Mouse (Mus musculus) ES-E14 (cell line): ENCODE data around the gene Junb. TPM values are rescaled to one million over a fixed set of nuclear protein-coding genes. Genes with fewer than 3 reads are reported as not detected.

Experiments
- DNase-seq: peaks from one replicate; pipeline ENCODE4 v3.0.0-alpha.2; 2013; ENCODE audit warnings: low read depth, low spot score
- H3K27ac ChIP-seq: 2 replicates; pipeline ENCODE4 v1.5.1; 2012; ENCODE audit warnings: low read depth, mild to moderate bottlenecking, low read length, moderate library complexity, mixed read lengths; ENCODE audit not compliant: poor library complexity, insufficient read depth, severe bottlenecking
- H3K36me3 ChIP-seq: 2 replicates; pipeline ENCODE4 v1.6.1; 2012; ENCODE audit warnings: mild to moderate bottlenecking, low read length, moderate library complexity, mixed read lengths; ENCODE audit not compliant: control insufficient read depth, poor library complexity, insufficient read depth, severe bottlenecking
- H3K4me1 ChIP-seq, 2 experiments: fragments of 150-350 bp in 1 of 2; sonication (generic) in 1 of 2; 2 replicates each; pipeline ENCODE4 v1.6.1; 2012; ENCODE audit warnings: low read length in 2 of 2, mild to moderate bottlenecking in 1 of 2, mixed read lengths in 1 of 2; ENCODE audit not compliant: control insufficient read depth in 2 of 2, insufficient read depth in 2 of 2, poor library complexity in 1 of 2
- H3K4me3 ChIP-seq, 2 experiments: fragments of 150-350 bp in 1 of 2; sonication (generic) in 1 of 2; 2 replicates each; pipeline ENCODE4 v1.5.1; 2012; ENCODE audit warnings: low read length in 2 of 2, low read depth in 1 of 2, mild to moderate bottlenecking in 1 of 2, mixed read lengths in 1 of 2; ENCODE audit not compliant: insufficient read depth in 1 of 2, poor library complexity in 1 of 2, severe bottlenecking in 1 of 2
- H3K9ac ChIP-seq: 2 replicates; pipeline ENCODE4 v1.6.1; 2012; ENCODE audit warnings: low read depth, mild to moderate bottlenecking, low read length, mixed read lengths; ENCODE audit not compliant: poor library complexity, insufficient read depth, severe bottlenecking
- H3K9me3 ChIP-seq: fragments of 150-350 bp; sonication (generic); 2 replicates; pipeline ENCODE4 v1.6.1; 2012; ENCODE audit warnings: low read depth, mild to moderate bottlenecking, low read length; ENCODE audit not compliant: control insufficient read depth, insufficient read depth
- CHD2 ChIP-seq: IDR thresholded peaks from 2 replicates; pipeline ENCODE4 v1.6.1; 2014; ENCODE audit warnings: mild to moderate bottlenecking, low read depth, low read length, inconsistent platforms
- HCFC1 ChIP-seq: IDR thresholded peaks from 2 replicates; pipeline ENCODE4 v1.6.1; 2012; ENCODE audit warnings: low read length, inconsistent platforms, borderline replicate concordance; ENCODE audit not compliant: insufficient read depth
- MAFK ChIP-seq: IDR thresholded peaks from 2 replicates; pipeline ENCODE4 v1.6.1; 2014; ENCODE audit warnings: mild to moderate bottlenecking, low read depth, low read length, inconsistent platforms; ENCODE audit not compliant: insufficient read depth
- ZC3H11A ChIP-seq: IDR thresholded peaks from 2 replicates; pipeline ENCODE4 v1.6.1; 2012; ENCODE audit warnings: low read depth, mild to moderate bottlenecking, inconsistent platforms, low read length, borderline replicate concordance
- ZNF384 ChIP-seq: IDR thresholded peaks from 2 replicates; pipeline ENCODE4 v1.6.1; 2012; ENCODE audit warnings: low read depth, low read length, inconsistent platforms
- in situ Hi-C, 2 experiments: fragments of 600-800 bp; cut with MboI; formaldehyde crosslinking; loops; one replicate each; pipeline ENCODE4 v1.15.1; 2025; ENCODE audit warnings: low sequenced_read_pairs in 2 of 2, inconsistent platforms in 1 of 2; ENCODE audit not compliant: unreplicated experiment in 2 of 2
- total RNA-seq: library from RNA; depleted of rRNA; stranded (reverse); fragments of 300-350 nt; gene quantifications from 2 replicates; pipeline ENCODE4 v1.2.3, GENCODE M21; 2012

Gene Junb
- total RNA-seq, 1 experiment: 57.6 TPM

- TF ChIP-seq MAFK (no peak), HCFC1 (peak; percentile 55; the same call in 1 of the 2 replicates), ZNF384 (no peak), CHD2 (no peak), ZC3H11A (peak; percentile 11; the same call in 1 of the 2 replicates)
- Histone ChIP-seq H3K36me3 (peaks cover 26% of the 10 kb centered on the region), H3K27ac (no peak overlapping the region), H3K9ac (no peak overlapping the region), H3K4me3 (no peak overlapping the region), H3K4me1 (peaks cover 2 to 6% of the 10 kb centered on the region in 2 experiments; a peak in 2 of 4 replicates), H3K9me3 (no peaks in the 10 kb centered on the region)
- peak; percentile 92 for DNase-seq
- in situ Hi-C loops: loop anchor here in 1 of 2 experiments (25.0 kb wide), 1 partner anchor 456 kb away; no protein-coding TSS in a partner anchor
These were observed 21.8 kb downstream of the Junb start for GRCm38 (mm10) chr8:84956768-84957167.

DNA sequence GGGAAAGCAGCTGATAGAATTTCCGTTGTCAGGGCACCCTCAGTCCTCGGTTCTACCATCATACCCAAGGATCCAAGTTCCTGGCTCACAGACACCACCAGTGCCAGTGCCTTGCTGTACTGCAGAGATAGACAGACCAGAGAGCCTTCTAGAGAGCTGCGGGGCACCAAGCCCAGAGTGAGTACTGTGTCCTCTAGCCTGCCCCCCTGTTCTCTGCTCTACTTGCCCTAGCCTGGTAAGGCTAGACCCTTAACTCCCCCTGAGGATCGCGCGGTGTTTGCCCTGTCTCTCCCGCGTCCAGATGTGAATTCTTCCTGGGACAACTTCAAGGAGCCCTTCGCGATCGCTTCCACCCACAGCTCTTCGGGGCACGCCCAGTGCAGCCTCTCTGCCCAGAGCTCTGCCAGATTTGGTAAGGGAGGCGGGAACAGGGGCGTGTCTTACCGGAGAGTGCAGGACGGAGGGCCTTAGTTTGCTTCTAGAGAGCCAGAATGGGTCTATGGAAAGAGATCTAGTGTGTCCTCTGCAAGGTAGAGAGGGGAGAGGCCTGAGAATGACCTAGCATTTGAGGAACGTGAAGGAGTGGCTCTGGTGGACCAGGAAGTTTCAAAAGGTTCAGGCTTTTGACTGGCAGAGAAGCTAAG lies 25.8 kb downstream of the Junb start:
- in situ Hi-C loops: loop anchor here in 1 of 2 experiments (25.0 kb wide), 1 partner anchor 460 kb away; no protein-coding TSS in a partner anchor
- Histone ChIP-seq H3K9ac (peak overlapping the region; percentile 38; the same call in 1 of the 2 replicates), H3K4me1 (peaks cover 2 to 6% of the 10 kb centered on the region in 2 experiments; a peak in 2 of 4 replicates), H3K27ac (no peak overlapping the region), H3K4me3 (peak overlapping the region; percentile 57 to 60), H3K36me3 (peaks cover 5% of the 10 kb centered on the region), H3K9me3 (no peaks in the 10 kb centered on the region)
- TF ChIP-seq HCFC1 (no peak), MAFK (no peak), ZC3H11A (no peak), CHD2 (no peak), ZNF384 (no peak)
- no peak for DNase-seq

- Histone ChIP-seq H3K4me1 (peaks cover 4 to 7% of the 10 kb centered on the region in 2 experiments; a peak in 2 of 4 replicates), H3K36me3 (no peaks in the 10 kb centered on the region), H3K9me3 (no peaks in the 10 kb centered on the region), H3K27ac (no peak overlapping the region), H3K9ac (no peak overlapping the region), H3K4me3 (no peak overlapping the region)
- in situ Hi-C loops: loop anchor here in 1 of 2 experiments (25.0 kb wide), 1 partner anchor 463 kb away; no protein-coding TSS in a partner anchor
- TF ChIP-seq ZNF384: no peak
- no peak for TF ChIP-seq ZC3H11A
- TF ChIP-seq MAFK: no peak
- no peak for TF ChIP-seq CHD2
- TF ChIP-seq HCFC1: no peak
- DNase-seq: no peak
These were observed 28.8 kb downstream of the Junb start for GRCm38 (mm10) chr8:84949753-84950152.

- no peak overlapping the region for H3K27ac ChIP-seq
- TF ChIP-seq ZC3H11A: no peak
- TF ChIP-seq HCFC1: no peak
- no peak for TF ChIP-seq CHD2
- H3K9me3 ChIP-seq: no peaks in the 10 kb centered on the region
- in situ Hi-C loops: no loop called here
- H3K9ac ChIP-seq: no peak overlapping the region
- H3K4me3 ChIP-seq: no peak overlapping the region
- no peaks in the 10 kb centered on the region for H3K36me3 ChIP-seq
- peaks cover 2 to 5% of the 10 kb centered on the region in 2 experiments; a peak in 1 of 4 replicates for H3K4me1 ChIP-seq
- DNase-seq: no peak
These were observed 31.3 kb downstream of the Junb start for GRCm38 (mm10) chr8:84947241-84947545.
